Mouse (Mus musculus): ENCODE results near the gene Tada2b.

- TF ChIP-seq CTCF (IDR thresholded peaks at IDR 0.05; ENCODE audit: low read depth): no peak
- TF ChIP-seq EP300 (optimal IDR thresholded peaks at IDR 0.05): no peak
Observed at GRCm38 (mm10) chr5:36464709-36465661, 19.1 kb downstream of the Tada2b start, which contains the start of gene Grpel1.
